Mouse (Mus musculus): ENCODE results near the gene Il12rb1.

- TF ChIP-seq CTCF (IDR thresholded peaks at IDR 0.05) (no peak), EP300 (IDR thresholded peaks at IDR 0.05) (no peak)
Measured at GRCm38 (mm10) chr8:70787051-70787445, 21.2 kb upstream of the Il12rb1 start.

Measured in lung, postnatal 0 days (tissue).